Mouse (Mus musculus): ENCODE measurements around the gene Tarm1.

The Tarm1 gene

DNA sequence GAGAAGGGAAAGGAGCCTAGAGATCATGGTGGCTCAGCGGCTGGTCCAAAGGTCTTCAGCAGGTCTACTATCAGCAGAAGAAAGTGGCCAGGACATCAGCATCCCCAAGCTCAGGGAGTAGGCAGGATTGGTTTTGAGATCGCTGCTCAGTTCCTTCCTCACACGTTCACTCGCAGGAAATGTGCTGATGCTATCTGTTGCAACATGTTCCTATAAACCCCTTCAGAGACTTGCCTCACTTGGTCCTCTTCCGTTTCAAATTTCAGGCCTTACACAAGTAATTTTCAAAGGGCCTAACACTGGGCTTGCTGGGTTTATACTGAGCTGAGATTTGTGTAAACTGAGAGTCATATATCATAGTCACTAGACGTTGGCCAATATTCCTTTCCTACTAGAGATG lies at the start of gene Tarm1:
TSS of gene Tarm1 (minus strand) at position 186 of the 400 bp plus-strand sequence.
- DNase-seq (ENCODE audit: low spot score in 2 of 2) = no peak

DNA sequence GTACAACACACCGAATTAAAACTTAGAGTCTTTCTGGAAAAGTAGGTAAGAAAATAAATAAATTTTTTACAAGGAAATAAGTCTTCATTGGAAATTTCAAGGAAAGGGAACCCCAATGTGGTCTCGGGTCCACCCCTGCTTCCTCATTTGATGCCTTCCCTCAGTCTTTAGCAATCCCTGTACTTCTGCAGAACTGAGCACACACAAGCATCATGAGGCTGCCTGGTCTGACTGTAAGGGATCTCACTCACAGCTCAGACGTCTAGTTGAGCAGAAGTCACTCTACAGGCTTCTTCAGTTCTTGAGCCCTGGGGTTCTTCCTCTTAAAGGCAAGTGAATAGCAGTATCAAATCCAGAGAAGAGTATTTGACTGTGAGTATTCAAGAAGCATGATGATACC lies 3.5 kb upstream of the Tarm1 start:
- DNase-seq (ENCODE audit: low spot score in 2 of 2) = no peak

DNA sequence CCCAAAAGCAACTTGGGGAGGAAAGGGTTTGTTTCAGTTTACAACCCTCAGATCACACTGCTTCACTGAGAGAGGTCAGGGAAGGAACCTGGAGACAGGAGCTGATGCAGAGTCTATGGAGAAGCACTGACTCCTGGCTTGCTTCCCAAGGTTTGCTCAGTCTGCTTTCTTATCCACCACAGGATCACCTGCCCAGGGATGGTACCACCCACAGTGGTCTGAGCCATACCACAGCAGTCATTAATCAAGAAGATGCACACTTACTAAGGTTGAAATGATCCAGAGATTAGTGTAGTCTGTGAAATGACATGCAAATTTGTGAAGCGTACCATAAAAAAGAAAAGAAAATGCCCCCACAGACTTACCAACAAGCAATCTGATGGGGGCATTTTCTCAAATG lies 2.0 kb downstream of the Tarm1 start:
- DNase-seq (ENCODE audit: low spot score in 2 of 2) = no peak

DNA sequence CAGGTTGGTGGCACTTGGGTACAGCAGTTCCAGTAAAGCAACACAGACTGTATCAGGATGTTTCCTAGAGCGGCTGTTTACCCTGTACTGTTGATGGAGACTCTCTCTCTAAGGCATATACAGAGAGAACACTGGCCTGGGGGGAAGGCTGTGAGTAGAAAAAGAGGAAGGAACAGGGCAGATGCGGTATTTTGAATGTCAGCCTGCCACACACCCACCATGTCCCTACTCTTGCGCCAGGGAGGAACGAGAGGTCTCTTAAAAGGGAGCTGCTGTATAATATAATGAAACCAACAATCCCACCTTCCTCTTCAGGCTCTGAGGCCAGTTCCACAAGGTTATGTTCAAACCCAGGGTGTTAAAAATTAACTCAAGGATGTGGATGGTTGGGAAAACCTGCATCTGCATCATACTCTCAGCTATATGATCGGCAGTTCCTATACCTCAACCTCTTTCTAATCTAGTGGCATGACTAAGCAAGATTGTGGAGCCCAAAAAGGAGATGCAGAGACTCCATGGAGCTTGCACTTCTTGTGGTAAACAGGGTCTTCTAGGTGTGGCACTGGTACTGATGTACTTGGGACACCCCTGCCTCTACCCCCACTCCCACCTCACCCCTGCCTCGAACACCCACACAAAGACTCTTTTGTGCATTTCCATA lies 20.3 kb downstream of the Tarm1 start:
- no peak for DNase-seq (ENCODE audit: low spot score in 2 of 2)

DNA sequence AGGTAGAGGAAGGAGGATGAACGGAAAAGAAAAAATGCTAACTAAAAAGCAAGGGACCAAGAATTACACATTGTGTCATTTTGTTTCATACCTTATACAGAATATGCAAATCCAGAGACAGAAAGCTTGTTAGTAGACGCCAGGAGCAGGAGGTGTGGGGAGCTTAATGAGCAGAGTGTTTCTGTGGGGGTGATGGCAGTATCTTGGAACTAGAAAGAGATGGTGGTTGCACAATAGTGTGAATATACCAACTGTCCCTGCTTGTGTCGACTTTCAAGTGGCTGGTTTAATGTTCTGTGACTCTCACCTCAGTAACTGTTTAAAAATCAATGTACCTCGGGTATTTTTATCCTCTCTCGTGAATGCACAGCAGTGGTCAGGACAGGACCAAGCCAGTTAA lies 25.7 kb downstream of the Tarm1 start:
- no peak for DNase-seq (ENCODE audit: low spot score in 2 of 2)

DNA sequence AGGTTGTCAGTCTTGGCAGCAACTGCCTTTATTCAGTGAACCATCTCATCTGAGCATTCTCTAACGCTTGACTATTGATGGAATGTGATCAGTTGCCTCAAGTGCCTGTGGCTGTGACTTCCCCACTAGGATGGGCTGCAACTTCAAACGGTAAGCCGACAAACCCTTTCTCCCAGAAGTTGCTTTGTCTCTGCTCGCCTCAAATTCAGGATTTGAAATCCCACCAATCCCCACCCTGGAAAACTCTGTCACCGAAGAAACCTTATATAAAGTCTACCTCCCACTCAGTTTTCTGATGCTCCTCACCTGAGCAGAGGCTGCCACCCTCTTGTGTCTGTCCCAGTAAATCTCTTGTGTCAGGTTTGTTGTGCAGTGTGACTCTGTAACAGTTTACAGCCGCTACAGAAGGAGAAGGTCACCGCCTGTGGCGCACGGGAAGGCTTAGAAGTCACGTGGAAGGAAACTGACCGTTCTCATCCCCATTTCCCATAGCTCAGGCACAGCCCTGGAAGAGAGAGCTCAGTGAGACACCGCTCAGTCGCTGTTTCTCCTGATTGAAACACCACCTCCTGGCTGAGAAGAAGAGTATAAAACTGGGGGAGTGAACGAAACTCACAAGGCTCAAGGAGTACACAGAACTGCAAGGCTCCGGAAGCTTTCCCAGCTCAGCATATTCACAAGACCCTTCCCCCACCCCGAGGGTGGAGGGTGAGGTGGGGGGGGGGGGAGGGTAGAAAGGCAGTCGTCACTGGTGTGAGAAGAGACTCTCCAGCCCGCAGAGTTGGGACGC lies 27.9 kb downstream of the Tarm1 start:
- DNase-seq (ENCODE audit: low spot score in 2 of 2) = no peak

GRCm38 (mm10) chr7:3472774-3473173 lies 29.6 kb downstream of the Tarm1 start:
- no peak for DNase-seq (ENCODE audit: low spot score in 2 of 2)

DNA sequence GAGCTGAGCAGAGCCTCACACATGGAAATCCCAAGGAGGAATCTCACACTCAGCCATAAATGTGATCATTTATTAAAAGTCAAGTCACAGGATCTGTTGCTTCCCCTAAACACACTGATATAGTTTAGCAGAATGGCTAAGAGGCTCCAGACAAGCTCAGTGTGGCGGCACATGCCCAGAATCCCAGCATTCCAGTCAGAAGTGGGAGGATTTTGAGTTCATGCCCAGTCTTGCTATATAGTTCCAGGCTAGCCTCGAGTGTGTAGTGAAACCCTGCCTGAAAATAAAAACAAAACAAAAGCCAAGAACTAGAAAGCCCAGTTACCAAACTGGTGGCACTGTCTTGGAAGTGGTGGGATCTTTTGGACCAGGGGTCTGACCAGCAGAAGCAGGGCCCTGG lies 33.8 kb downstream of the Tarm1 start:
- no peak for DNase-seq (ENCODE audit: low spot score in 2 of 2)

GRCm38 (mm10) chr7:3463306-3463705 lies 39.1 kb downstream of the Tarm1 start:
- DNase-seq (ENCODE audit: low spot score in 2 of 2) = no peak

DNA sequence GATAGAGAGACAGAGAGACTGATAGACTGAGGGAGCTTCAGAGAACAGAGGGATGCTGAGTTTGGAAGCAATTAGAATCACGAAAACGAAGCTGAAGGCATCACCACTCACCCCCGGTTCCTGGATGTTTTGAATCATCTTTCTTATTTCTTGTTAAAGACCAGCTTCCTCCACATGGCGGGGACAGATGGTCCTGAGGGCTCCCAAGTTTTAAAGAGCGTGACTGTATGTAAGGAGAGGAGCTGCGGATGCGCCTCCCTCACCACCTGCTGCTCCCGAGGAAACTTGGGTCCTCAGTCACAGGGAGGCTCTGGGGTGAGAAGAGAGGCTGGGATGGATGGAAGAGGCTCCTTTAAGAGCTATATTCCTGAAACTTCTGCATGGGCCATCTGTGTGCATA lies 42.2 kb downstream of the Tarm1 start:
- DNase-seq (ENCODE audit: low spot score in 2 of 2) = no peak

GRCm38 (mm10) chr7:3457841-3458217 lies 44.6 kb downstream of the Tarm1 start:
- DNase-seq (ENCODE audit: low spot score in 2 of 2) = no peak

DNA sequence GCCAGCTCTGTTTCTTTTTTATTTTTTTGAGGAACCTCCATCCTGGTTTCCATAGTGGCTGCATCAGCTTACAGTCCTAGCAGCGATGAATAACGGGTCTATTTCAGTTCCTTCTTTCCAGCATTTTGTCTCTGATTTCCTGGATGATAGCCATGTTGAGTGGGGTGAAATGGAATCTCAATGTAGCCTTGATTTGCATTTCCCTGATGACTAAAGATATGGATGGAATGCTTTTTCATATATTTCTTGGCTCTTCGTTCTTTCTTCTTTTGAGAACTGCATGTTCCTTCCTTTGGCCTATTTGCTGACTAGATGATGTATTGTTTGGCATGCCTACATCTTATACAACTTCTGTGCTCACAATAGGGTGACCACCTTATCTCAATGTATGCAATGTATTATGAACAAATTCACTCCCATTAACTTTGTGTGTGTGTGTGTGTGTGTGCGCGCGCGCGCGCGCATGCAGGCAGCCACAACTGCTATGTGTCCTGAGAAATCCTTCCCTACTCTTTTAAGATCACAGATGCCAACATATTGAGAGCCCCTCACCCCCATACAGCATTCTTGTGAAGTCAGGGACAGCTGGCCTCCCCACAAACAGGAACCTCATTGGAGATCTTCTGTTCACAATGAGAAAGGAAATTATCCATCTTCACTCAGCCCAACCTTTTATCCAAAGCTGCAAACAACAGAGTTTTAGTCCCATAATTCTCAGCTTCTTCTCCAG lies 45.1 kb downstream of the Tarm1 start:
- no peak for DNase-seq (ENCODE audit: low spot score in 2 of 2)

DNA sequence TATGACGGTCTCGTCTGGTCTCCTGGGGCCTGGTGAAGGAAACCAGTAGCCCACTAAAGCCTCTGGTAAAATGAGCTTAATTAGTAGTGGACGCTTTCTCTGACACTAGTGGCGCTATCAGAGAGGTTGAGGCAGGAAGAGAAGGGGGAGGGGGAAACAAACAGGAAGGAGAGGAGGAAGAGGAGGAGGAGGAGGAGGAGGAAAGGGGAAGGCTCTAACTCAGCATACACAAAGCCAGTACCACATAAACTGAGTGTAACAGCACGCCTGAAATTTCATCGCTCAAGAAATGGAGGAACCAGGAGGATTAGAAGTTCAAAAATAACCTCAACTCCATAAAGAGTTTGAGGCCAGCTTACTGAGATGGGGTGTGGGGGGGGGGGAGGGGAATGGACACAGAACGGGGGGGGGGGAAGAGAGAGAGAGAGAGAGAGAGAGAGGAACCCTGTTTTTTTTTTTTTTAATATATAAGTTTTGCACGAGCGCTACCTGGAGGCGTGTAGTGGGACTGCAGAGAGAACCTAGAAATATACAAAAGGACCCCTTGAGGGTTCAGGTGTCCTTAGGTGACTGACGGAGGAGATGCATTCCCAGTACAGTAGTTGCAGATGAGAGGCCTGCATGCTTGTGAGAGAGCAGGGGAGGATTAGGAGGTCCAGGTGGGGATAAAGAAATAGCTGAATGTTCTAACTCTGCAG lies 48.8 kb downstream of the Tarm1 start:
- no peak for DNase-seq (ENCODE audit: low spot score in 2 of 2)

GRCm38 (mm10) chr7:3452821-3453485 lies 49.5 kb downstream of the Tarm1 start:
- DNase-seq (ENCODE audit: low spot score in 2 of 2) = peak; percentile 51 to 67

GRCm38 (mm10) chr7:3451161-3451560 lies 51.3 kb downstream of the Tarm1 start:
- DNase-seq (ENCODE audit: low spot score in 2 of 2) = peak; percentile 10 to 30

DNA sequence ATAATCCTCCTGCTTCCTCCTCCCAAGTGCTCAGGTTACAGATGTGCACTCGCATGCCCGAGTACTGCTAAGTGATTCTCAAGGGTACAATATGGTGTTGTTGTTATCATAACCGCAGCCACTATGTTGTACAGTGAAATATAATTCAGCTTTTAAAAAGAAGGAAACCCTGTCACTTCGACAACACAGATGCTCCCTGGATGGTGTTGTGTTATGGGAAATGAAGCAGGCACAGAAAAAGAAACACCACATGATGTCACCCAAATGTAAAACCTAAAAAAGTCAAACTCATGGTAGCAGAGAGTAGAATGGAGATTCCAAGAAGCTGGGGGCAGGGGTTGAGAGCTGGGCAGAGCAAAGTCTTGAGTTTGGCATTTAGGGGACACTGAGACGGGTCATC lies 51.8 kb downstream of the Tarm1 start:
- no peak for DNase-seq (ENCODE audit: low spot score in 2 of 2)

DNA sequence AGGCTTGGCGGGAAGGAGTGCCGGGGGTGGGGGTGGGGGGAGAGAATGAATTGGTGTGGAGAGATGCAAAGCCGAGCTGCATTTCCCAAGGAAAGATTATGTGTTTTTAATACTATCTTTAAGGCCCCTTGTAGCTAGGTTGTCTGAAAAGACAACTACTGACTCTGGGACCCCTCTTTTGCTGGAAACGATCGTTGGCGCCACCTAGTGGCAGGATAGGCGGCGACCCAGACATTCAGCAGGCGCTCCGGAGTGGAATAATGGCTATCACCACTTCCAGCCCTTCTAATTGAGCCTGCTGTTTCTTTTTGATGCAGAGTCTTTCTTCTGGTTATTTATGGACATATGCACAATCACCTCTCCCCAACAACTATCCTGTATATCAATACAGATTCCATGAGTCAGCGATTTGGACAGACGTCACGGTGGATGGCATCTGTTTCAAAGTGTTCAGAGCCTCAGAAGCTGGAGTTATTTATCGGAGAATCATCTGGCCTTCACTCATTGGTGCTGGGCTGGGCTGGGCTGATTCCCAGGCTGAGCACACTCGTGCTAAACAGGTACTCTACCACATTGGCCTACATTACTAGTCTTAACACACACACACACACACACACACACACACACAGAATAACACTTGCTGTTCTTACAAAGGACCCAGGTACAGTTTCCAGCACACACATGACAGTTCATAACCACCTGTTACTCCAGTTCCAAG lies 53.5 kb downstream of the Tarm1 start:
- DNase-seq (ENCODE audit: low spot score in 2 of 2) = peak; percentile 65 to 66

DNA sequence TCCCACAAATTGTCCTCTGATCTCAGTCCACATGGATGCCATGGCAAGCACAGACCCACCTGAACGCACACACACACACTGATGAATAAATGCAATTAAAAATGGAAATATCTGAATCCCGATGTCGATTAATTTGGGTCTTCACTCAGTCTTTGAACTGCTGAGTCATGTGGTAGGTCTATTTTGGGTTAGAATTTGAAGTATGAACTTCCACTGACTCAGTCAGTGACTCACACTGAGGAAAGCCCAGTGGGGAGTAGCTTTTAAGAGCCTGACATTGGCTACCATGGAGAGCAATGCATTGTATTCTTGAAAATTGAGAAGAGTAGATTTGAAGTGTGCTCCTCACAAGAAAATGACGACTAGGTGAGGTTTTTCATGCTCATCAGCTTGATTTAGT lies 55.4 kb downstream of the Tarm1 start:
- no peak for DNase-seq (ENCODE audit: low spot score in 2 of 2)

DNA sequence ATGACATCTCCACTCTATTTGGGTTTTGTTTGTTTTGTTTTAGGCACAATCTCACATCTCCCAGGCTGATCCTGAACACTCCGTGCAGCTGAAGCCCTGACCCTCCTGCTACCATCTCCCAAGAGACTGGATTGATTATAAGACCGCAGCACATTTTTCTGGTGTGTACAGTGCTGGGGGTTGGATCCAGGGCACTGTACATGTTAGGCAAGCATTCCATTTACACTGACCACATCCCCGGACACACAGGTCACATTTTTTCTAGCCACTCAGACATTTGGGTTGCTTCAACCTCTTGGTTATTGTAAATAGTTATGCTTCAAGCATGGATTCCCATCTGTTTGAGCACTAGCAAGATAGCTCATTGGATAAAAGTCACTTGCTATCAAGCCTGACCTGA lies 55.8 kb downstream of the Tarm1 start:
- no peak for DNase-seq (ENCODE audit: low spot score in 2 of 2)

GRCm38 (mm10) chr7:3444678-3445077 lies 57.7 kb downstream of the Tarm1 start:
- DNase-seq (ENCODE audit: low spot score in 2 of 2) = peak; percentile 47 to 70

GRCm38 (mm10) chr7:3442476-3443062 lies 59.9 kb downstream of the Tarm1 start:
- DNase-seq (ENCODE audit: low spot score in 2 of 2) = peak; percentile 24 to 47
